Comparison of ENCODE assay signal across 16 mouse cellular contexts in genomic region chr5:124119204-124119603, GRCm38 (mm10).
"Had no signal": no experiment of that assay in that cellular context is flagged by ENCODE, and none has a peak within 500 bp of the region (broad histone marks: within the 10 kb centered on the region; RNA-seq: fewer than 3 reads in every experiment).

No protein-coding gene starts in this region.

- ATAC-seq: liver, postnatal 0 days; lung, postnatal 0 days; midbrain, embryonic 15.5 days had no signal

- H3K9me3 ChIP-seq: limb, embryonic 12.5 days; limb, embryonic 15.5 days; midbrain, embryonic 12.5 days; midbrain, embryonic 15.5 days; neural tube, embryonic 12.5 days had no signal

- H3K27ac ChIP-seq: kidney, postnatal 0 days; limb, embryonic 12.5 days; limb, embryonic 15.5 days; liver, embryonic 14.5 days; macrophage; midbrain, embryonic 12.5 days; midbrain, embryonic 15.5 days; neural tube, embryonic 12.5 days had no signal

- H3K4me3 ChIP-seq: limb, embryonic 12.5 days; limb, embryonic 15.5 days; midbrain, embryonic 12.5 days; midbrain, embryonic 15.5 days; neural tube, embryonic 12.5 days had no signal

- H3K27me3 ChIP-seq: limb, embryonic 12.5 days; limb, embryonic 15.5 days; midbrain, embryonic 12.5 days; midbrain, embryonic 15.5 days; neural tube, embryonic 12.5 days had no signal

- DNase-seq: kidney, adult 2 months; kidney, postnatal 25 days; left cerebral cortex, postnatal 4 days; liver, postnatal 0 days; lung, embryonic 14.5 days; thymus, postnatal 25 days had no signal

- H3K9ac ChIP-seq: limb, embryonic 12.5 days; limb, embryonic 15.5 days; liver, embryonic 14.5 days; liver, postnatal 0 days; lung, embryonic 14.5 days; midbrain, embryonic 12.5 days; midbrain, embryonic 15.5 days; neural tube, embryonic 12.5 days had no signal

- H3K4me2 ChIP-seq: limb, embryonic 12.5 days; limb, embryonic 15.5 days; liver, embryonic 11.5 days; lung, embryonic 14.5 days; midbrain, embryonic 12.5 days; midbrain, embryonic 15.5 days; neural tube, embryonic 12.5 days had no signal
